Mouse (Mus musculus) ovary, postnatal 10 days (tissue): ENCODE data around the gene Sfpq.
"Not testable (repeated sequence)": the region's sequence is repeated elsewhere in the genome, so short reads cannot be mapped to it uniquely, and the experiment has no call there.

ENCODE experiments used
- DNase-seq: peaks from one replicate; pipeline ENCODE4 v3.0.0; 2022; ENCODE audit warnings: low spot score

Gene Sfpq

GRCm38 (mm10) chr4:127021151-127021945 is at the start of gene Sfpq:
Gene Sfpq (plus strand): TSS chr4:127021324.
- DNase-seq: peak; percentile 100

GRCm38 (mm10) chr4:126977467-126977866 is 43.7 kb upstream of the Sfpq start:
- no peak for DNase-seq

GRCm38 (mm10) chr4:126978706-126979105 is 42.4 kb upstream of the Sfpq start:
- DNase-seq: no peak

GRCm38 (mm10) chr4:126983321-126983720 is 37.8 kb upstream of the Sfpq start:
- no peak for DNase-seq

GRCm38 (mm10) chr4:126983736-126984525 is 37.2 kb upstream of the Sfpq start:
- DNase-seq: not testable (repeated sequence)

- DNase-seq: no peak
Measured at GRCm38 (mm10) chr4:126986768-126987167, 34.4 kb upstream of the Sfpq start.

GRCm38 (mm10) chr4:126988503-126988902 is 32.6 kb upstream of the Sfpq start:
- no peak for DNase-seq

- no peak for DNase-seq
Measured at GRCm38 (mm10) chr4:126990553-126990952, 30.6 kb upstream of the Sfpq start.

- DNase-seq: no peak
Measured at GRCm38 (mm10) chr4:126992356-126992755, 28.8 kb upstream of the Sfpq start.

- not testable (repeated sequence) for DNase-seq
Measured at GRCm38 (mm10) chr4:126999372-126999771, 21.8 kb upstream of the Sfpq start.

GRCm38 (mm10) chr4:127000601-127001105 is 20.5 kb upstream of the Sfpq start:
- DNase-seq: no peak

GRCm38 (mm10) chr4:127004384-127004783 is 16.7 kb upstream of the Sfpq start:
- no peak for DNase-seq

GRCm38 (mm10) chr4:127005113-127005936 is 15.8 kb upstream of the Sfpq start:
- DNase-seq: no peak

GRCm38 (mm10) chr4:127015294-127015993 is 5.7 kb upstream of the Sfpq start:
- peak; percentile 62 for DNase-seq

GRCm38 (mm10) chr4:127016366-127016765 is 4.8 kb upstream of the Sfpq start:
- DNase-seq: no peak

GRCm38 (mm10) chr4:127020411-127021150 is 543 bp upstream of the Sfpq start:
- DNase-seq: no peak

- DNase-seq: peak; percentile 66
Measured at GRCm38 (mm10) chr4:127021989-127022626, 984 bp downstream of the Sfpq start.

GRCm38 (mm10) chr4:127023201-127023600 is 2.1 kb downstream of the Sfpq start:
- no peak for DNase-seq

- no peak for DNase-seq
Measured at GRCm38 (mm10) chr4:127024240-127024639, 3.1 kb downstream of the Sfpq start.

GRCm38 (mm10) chr4:127026826-127027225 is 5.7 kb downstream of the Sfpq start:
- no peak for DNase-seq
